Mouse (Mus musculus) lung, embryonic 15.5 days (tissue): ENCODE results near the gene Caskin1. TPM values are rescaled to one million over a fixed set of nuclear protein-coding genes. Genes with fewer than 3 reads are reported as not detected.

ENCODE experiments used
- ATAC-seq: fragments of 200-750 bp; cut with Nextera tagmentation; 2 replicates; pipeline ENCODE4 v1.8.0; 2017; ENCODE audit warnings: moderate number of reproducible peaks, borderline replicate concordance; ENCODE audit not compliant: low FRiP score, low TSS enrichment; ENCODE audit errors: extremely low read depth
- H3K27ac ChIP-seq: fragments of 300-500 bp; sonication (generic); 2 replicates; pipeline ENCODE4 v1.5.1; 2015; ENCODE audit warnings: moderate library complexity, mild to moderate bottlenecking, inconsistent platforms
- H3K27me3 ChIP-seq: fragments of 300-500 bp; sonication (generic); 2 replicates; pipeline ENCODE4 v1.6.1; 2015; ENCODE audit warnings: inconsistent platforms
- H3K36me3 ChIP-seq: fragments of 300-500 bp; sonication (generic); 2 replicates; pipeline ENCODE4 v1.6.1; 2015; ENCODE audit warnings: inconsistent platforms
- H3K4me1 ChIP-seq: fragments of 300-500 bp; sonication (generic); 2 replicates; pipeline ENCODE4 v1.6.1; 2015; ENCODE audit warnings: inconsistent platforms
- H3K4me2 ChIP-seq: fragments of 300-500 bp; sonication (generic); 2 replicates; pipeline ENCODE4 v1.6.1; 2015; ENCODE audit warnings: inconsistent platforms, mild to moderate bottlenecking, moderate library complexity
- H3K4me3 ChIP-seq: fragments of 300-500 bp; sonication (generic); 2 replicates; pipeline ENCODE4 v1.5.1; 2015; ENCODE audit warnings: mild to moderate bottlenecking, inconsistent platforms
- H3K9ac ChIP-seq: fragments of 300-500 bp; sonication (generic); 2 replicates; pipeline ENCODE4 v1.6.1; 2015; ENCODE audit warnings: inconsistent platforms
- H3K9me3 ChIP-seq: fragments of 300-500 bp; sonication (generic); 2 replicates; pipeline ENCODE4 v1.6.1; 2016; ENCODE audit warnings: inconsistent platforms
- WGBS: fragments of 180-500 bp; shearing (Covaris S2); methylation state at CpG from one replicate; pipeline ENCODE4 v1.1.7; 2015; 5-methylcytosine and 5-hydroxymethylcytosine counted together
- polyA plus RNA-seq: library from polyadenylated mRNA; unstranded; fragments of >200 nt; fragmentation: Nextera tagmentation; extraction: Ambion mirVana; gene quantifications from 2 replicates; pipeline ENCODE4 v1.2.1, GENCODE M21; 2015

The Caskin1 gene
- polyA plus RNA-seq, 1 experiment from 2014 or later, result 1.0 TPM

DNA sequence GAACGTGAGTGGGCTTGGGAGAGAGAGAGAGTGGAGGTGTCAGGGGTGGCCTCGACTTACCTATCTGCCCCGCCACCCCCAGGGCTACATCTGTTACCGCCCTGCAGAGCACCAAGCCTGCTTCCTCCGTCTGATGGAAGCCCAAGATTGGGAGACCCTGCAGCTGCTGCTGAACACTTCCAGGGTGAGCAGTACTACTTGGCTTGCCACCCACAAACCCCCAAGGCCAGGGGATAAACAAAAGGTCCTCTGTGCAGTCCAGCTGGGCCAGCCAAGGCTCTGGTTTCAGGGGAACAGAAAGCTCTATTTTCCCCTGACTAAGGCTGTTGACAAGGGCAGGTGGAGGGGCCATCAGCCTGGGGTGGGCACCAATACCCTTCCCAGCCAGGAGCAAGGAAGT lies 13.8 kb upstream of the Caskin1 start:
- WGBS, result 80% methylated on average over 5 of the region's 5 CpGs
- Histone ChIP-seq H3K4me3 (no peak overlapping the region), H3K4me2 (no peak overlapping the region), H3K9me3 (no peaks in the 10 kb centered on the region), H3K27ac (no peak overlapping the region), H3K4me1 (peaks cover 37% of the 10 kb centered on the region), H3K9ac (no peak overlapping the region), H3K27me3 (no peaks in the 10 kb centered on the region), H3K36me3 (peaks cover 36% of the 10 kb centered on the region)
- no peak for ATAC-seq

- WGBS, result 86% methylated on average over 6 of the region's 6 CpGs
- Histone ChIP-seq H3K4me2 (no peak overlapping the region), H3K4me3 (no peak overlapping the region), H3K9me3 (no peaks in the 10 kb centered on the region), H3K36me3 (peaks cover 36% of the 10 kb centered on the region), H3K27me3 (no peaks in the 10 kb centered on the region), H3K4me1 (peaks cover 42% of the 10 kb centered on the region), H3K9ac (no peak overlapping the region), H3K27ac (no peak overlapping the region)
- ATAC-seq, result no peak
Observed at GRCm38 (mm10) chr17:24475586-24475985, 12.8 kb upstream of the Caskin1 start.

DNA sequence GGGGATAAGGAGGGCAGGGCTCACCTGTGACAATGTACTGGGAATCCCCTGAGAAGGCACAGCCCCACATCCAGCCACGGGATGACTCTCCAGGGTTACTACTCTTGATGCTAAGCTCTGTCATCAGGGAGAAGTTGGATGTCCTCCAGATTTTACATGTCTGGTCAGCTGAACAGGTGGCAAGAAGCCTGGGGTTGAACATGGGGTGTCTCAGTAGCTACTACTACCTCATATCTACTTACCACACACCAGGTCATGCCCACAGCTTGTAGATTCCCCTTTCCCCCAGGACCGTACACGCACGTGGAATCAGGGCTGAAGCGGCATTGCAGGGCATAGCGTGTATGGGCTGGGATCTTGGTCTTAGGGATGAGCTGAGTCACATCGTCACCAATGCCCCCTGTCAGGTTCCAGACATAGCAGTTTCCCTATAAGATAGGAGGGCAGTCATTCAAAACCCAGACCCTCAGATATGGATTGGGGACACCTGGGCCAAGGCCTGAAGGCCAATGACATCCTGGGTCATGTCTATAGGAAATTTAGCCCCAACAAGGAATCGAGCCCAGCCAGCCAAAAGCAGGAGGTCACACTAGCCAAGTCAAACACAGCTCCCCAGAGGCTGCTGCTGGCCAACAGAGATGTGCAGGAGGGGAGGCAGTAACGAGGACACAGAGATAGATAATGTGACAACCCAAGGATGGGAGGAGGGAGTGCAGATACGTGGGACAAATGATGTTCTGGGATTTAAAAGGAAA lies 12.2 kb upstream of the Caskin1 start:
- ATAC-seq, result no peak
- Histone ChIP-seq H3K4me1 (peaks cover 35% of the 10 kb centered on the region), H3K27ac (no peak overlapping the region), H3K9me3 (no peaks in the 10 kb centered on the region), H3K36me3 (peaks cover 36% of the 10 kb centered on the region), H3K4me3 (no peak overlapping the region), H3K4me2 (no peak overlapping the region), H3K9ac (no peak overlapping the region), H3K27me3 (no peaks in the 10 kb centered on the region)
- 88% methylated on average over 10 of the region's 10 CpGs for WGBS

GRCm38 (mm10) chr17:24477053-24477984 lies 11.1 kb upstream of the Caskin1 start:
- peaks cover 36% of the 10 kb centered on the region for H3K36me3 ChIP-seq
- H3K27ac ChIP-seq, result no peak overlapping the region
- peak overlapping the region; percentile 69; the same call in 1 of the 2 replicates for H3K4me2 ChIP-seq
- H3K27me3 ChIP-seq, result no peaks in the 10 kb centered on the region
- H3K4me1 ChIP-seq, result peaks cover 24% of the 10 kb centered on the region
- H3K9me3 ChIP-seq, result no peaks in the 10 kb centered on the region
- ATAC-seq, result no peak
- 88% methylated on average over 20 of the region's 20 CpGs for WGBS
- H3K4me3 ChIP-seq, result peak overlapping the region; percentile 93; the same call in 1 of the 2 replicates
- peak overlapping the region; percentile 96; the same call in 1 of the 2 replicates for H3K9ac ChIP-seq

- no peaks in the 10 kb centered on the region for H3K9me3 ChIP-seq
- WGBS, result 40% methylated on average over 11 of the region's 11 CpGs
- no peaks in the 10 kb centered on the region for H3K27me3 ChIP-seq
- H3K4me2 ChIP-seq, result peak overlapping the region; percentile 69
- H3K4me3 ChIP-seq, result peak overlapping the region; percentile 93
- H3K27ac ChIP-seq, result no peak overlapping the region
- ATAC-seq, result peak; percentile 27; the same call in 1 of the 2 replicates
- H3K36me3 ChIP-seq, result peaks cover 36% of the 10 kb centered on the region
- peaks cover 17% of the 10 kb centered on the region for H3K4me1 ChIP-seq
- H3K9ac ChIP-seq, result peak overlapping the region; percentile 96
Observed at GRCm38 (mm10) chr17:24477985-24478600, 10.3 kb upstream of the Caskin1 start.

- Histone ChIP-seq H3K27me3 (no peaks in the 10 kb centered on the region), H3K9me3 (no peaks in the 10 kb centered on the region), H3K9ac (peak within 1 kb of the TSS; percentile 96), H3K4me1 (peaks cover 17% of the 10 kb centered on the region), H3K36me3 (peaks cover 36% of the 10 kb centered on the region), H3K27ac (peak within 1 kb of the TSS; percentile 98), H3K4me3 (peak within 1 kb of the TSS; percentile 93), H3K4me2 (peak within 1 kb of the TSS; percentile 69)
- peak; percentile 92 for ATAC-seq
- under 1% methylated on average over 48 of the region's 48 CpGs for WGBS
Observed at GRCm38 (mm10) chr17:24478663-24479380, 9.6 kb upstream of the Caskin1 start, which contains the start of gene Mlst8. Gene Mlst8 (minus strand): TSS chr17:24479078.

GRCm38 (mm10) chr17:24479431-24479830 lies 9.0 kb upstream of the Caskin1 start:
- H3K4me3 ChIP-seq, result peak overlapping the region; percentile 93
- peaks cover 33% of the 10 kb centered on the region for H3K36me3 ChIP-seq
- no peaks in the 10 kb centered on the region for H3K9me3 ChIP-seq
- peak overlapping the region; percentile 69 for H3K4me2 ChIP-seq
- H3K4me1 ChIP-seq, result peaks cover 17% of the 10 kb centered on the region
- no peaks in the 10 kb centered on the region for H3K27me3 ChIP-seq
- H3K27ac ChIP-seq, result no peak overlapping the region
- no peak for ATAC-seq
- H3K9ac ChIP-seq, result no peak overlapping the region
- WGBS, result 19% methylated on average over 1 of the region's 1 CpGs

DNA sequence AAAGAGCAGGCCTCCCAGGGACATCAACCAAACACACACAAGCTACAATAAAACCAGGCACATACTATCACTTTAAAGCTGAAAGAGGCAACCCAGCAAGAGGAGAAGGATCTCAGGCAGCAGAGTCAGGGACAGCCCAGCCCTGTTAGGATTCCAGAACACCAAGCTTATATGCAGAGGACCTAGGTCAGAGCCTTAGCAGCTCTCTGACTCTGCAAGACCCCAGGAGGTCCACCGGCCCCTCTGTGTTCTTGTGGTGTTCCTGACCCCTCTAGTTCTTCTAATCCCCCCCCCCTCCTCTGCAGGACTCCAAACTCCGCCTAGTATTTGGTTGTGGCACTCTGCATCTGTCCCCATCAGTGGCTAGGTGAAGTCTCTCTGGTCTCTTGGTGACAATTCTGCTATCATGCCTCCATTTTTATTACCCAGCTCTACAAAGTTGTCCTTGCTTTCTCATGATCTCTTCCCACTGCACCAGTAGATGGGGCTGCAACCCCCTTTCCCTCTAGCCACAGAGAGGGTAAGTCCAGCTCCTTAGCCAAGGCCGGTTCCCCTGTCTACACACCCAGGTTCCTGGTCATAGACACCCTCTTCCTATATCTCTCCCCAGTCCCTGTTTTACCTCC lies 8.1 kb upstream of the Caskin1 start:
- H3K4me2 ChIP-seq, result peak overlapping the region; percentile 69
- 36% methylated on average over 3 of the region's 3 CpGs for whole genome bisulfite sequencing

DNA sequence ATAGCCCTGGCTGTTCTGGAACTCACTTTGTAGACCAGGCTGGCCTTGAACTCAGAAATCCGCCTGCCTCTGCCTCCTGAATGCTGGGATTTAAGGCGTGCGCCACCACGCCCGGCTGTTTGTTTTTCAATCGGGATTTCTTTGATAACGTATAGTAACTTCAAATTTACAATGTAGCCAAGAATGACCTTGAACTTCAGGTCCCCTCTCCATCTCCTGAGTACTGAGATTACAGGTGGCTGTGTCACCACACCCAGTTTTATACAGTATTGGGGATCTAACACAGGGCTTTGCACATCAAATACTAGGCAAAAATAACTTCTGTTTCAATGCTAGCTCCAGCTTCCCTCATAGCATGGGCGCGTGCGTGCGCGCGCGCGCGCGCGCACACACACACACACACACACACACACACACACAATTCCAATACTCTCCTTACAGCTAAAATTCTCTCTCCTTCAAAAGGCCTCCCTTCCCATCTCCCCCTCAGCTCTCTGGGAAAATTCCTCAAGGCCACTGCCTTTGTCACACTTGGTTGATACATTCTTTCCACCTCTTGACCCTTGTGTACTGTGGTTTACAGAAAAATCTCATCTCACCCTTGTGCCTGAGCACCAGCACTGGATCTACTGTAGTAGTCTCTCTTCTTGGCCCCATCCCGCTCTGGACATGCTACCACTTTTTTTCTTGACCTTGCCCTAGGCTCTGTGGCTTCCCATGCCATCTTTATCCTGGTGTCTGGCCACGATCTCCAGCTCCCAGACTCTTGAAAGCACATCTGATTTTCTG lies 7.2 kb upstream of the Caskin1 start:
- Histone ChIP-seq H3K9ac (no peak overlapping the region), H3K36me3 (peaks cover 16% of the 10 kb centered on the region), H3K4me1 (peaks cover 17% of the 10 kb centered on the region), H3K9me3 (no peaks in the 10 kb centered on the region), H3K27me3 (no peaks in the 10 kb centered on the region), H3K27ac (no peak overlapping the region), H3K4me2 (no peak overlapping the region), H3K4me3 (no peak overlapping the region)
- no peak for ATAC-seq
- WGBS, result 91% methylated on average over 20 of the region's 20 CpGs

More for the DNA sequence above, 8.1 kb upstream of the Caskin1 start:
- no peaks in the 10 kb centered on the region for H3K27me3 ChIP-seq
- H3K9me3 ChIP-seq, result no peaks in the 10 kb centered on the region
- peaks cover 25% of the 10 kb centered on the region for H3K36me3 ChIP-seq
- H3K4me1 ChIP-seq, result peaks cover 17% of the 10 kb centered on the region
- peak overlapping the region; percentile 61 for H3K27ac ChIP-seq
- H3K9ac ChIP-seq, result no peak overlapping the region
- no peak overlapping the region for H3K4me3 ChIP-seq
- no peak for ATAC-seq

GRCm38 (mm10) chr17:24483495-24483894 lies 4.9 kb upstream of the Caskin1 start:
- H3K9ac ChIP-seq, result no peak overlapping the region
- H3K27me3 ChIP-seq, result peaks cover 13% of the 10 kb centered on the region
- no peak overlapping the region for H3K27ac ChIP-seq
- WGBS, result 79% methylated on average over 3 of the region's 3 CpGs
- no peak for ATAC-seq
- no peaks in the 10 kb centered on the region for H3K9me3 ChIP-seq
- H3K4me3 ChIP-seq, result no peak overlapping the region
- H3K36me3 ChIP-seq, result no peaks in the 10 kb centered on the region
- H3K4me1 ChIP-seq, result peaks cover 11% of the 10 kb centered on the region
- H3K4me2 ChIP-seq, result no peak overlapping the region
